Mouse (Mus musculus): ENCODE measurements around the gene Hmga2. TPM values are rescaled to one million over a fixed set of nuclear protein-coding genes. Genes with fewer than 3 reads are reported as not detected.
A peak's percentile ranks its signal among the peaks of the same experiment; 100 is the strongest.

Gene Hmga2
- polyA plus RNA-seq, 1 experiment = 7.0 TPM

DNA sequence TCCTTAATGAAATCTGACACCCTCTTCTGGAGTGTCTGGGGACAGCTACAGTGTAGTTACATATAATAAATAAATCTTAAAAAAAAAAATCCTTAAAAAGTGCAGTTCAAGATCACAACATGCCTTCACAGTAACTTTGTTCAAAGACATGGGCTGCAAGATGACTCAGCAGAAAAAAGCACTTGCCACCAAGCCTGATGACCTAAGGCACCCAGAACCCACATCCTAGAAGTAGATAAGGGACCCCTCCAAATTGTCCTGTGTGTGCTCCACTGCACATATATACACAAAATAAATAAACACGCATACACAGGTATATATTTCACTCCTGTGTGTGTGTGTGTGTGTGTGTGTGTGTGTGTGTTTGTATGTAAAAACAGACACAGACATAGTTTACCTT is 18.4 kb upstream of the Hmga2 start:
- Histone ChIP-seq H3K4me3 (replicated peaks) (no peak overlapping the region), H3K9me3 (no peaks in the 10 kb centered on the region), H3K4me1 (peaks cover 33% of the 10 kb centered on the region), H3K36me3 (replicated peaks; ENCODE audit: low read length) (no peaks in the 10 kb centered on the region), H3K27me3 (replicated peaks) (no peaks in the 10 kb centered on the region)
- TF ChIP-seq FLI1 (IDR thresholded peaks at IDR 0.05; ENCODE audit: low read length) (no peak), GATA1 (IDR thresholded peaks at IDR 0.05; ENCODE audit: borderline replicate concordance, low read length) (no peak)

DNA sequence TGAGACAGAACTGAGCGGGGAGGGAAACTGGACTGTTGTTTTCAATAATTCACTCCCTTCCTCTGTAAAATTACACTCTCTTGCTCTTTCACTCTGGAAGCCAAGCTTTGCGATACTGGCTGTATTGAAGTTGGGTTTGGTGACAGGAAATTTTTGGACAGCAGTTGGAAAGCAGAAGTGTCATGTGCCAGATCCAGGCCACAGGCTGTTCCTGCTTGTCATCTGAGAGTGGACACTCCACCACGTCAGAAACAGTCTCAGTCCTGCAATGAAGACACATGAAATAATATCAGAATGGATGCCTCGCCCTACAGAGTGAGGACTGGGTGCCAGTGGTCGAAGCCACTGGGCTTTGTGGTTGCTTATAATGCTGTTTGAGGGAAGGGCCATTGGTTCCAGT is 15.2 kb upstream of the Hmga2 start:
- Histone ChIP-seq H3K9me3 (peaks cover 15% of the 10 kb centered on the region), H3K36me3 (replicated peaks; ENCODE audit: low read length) (no peaks in the 10 kb centered on the region), H3K27me3 (replicated peaks) (no peaks in the 10 kb centered on the region), H3K4me3 (replicated peaks) (no peak overlapping the region), H3K4me1 (peaks cover 33% of the 10 kb centered on the region)
- TF ChIP-seq GATA1 (IDR thresholded peaks at IDR 0.05; ENCODE audit: borderline replicate concordance, low read length) (no peak), FLI1 (IDR thresholded peaks at IDR 0.05; ENCODE audit: low read length) (no peak)

DNA sequence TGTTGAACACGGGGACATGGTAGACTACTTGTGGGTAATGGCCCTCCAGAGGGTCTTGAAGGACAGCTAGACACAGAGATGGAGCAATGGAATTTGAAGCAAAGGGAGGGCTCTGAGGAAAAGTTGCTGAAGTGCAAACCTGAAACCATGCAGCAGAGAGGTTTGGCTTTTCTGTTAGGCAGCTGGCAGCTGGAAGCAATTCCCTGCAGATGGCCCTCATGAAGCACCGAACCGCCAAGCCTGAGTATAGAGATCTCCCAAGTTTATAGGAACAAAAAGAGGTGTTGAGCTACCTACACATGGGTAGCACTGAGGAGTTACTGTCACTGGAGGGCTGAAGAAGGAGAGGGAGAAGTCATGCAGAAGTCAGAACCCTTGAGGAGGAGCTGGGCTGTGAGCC is 13.3 kb upstream of the Hmga2 start:
- Histone ChIP-seq H3K4me3 (replicated peaks) (no peak overlapping the region), H3K4me1 (peaks cover 29% of the 10 kb centered on the region), H3K27me3 (replicated peaks) (no peaks in the 10 kb centered on the region), H3K9me3 (peaks cover 23% of the 10 kb centered on the region), H3K36me3 (replicated peaks; ENCODE audit: low read length) (no peaks in the 10 kb centered on the region)
- no peak for TF ChIP-seq GATA1 (IDR thresholded peaks at IDR 0.05; ENCODE audit: borderline replicate concordance, low read length)
- TF ChIP-seq FLI1 (IDR thresholded peaks at IDR 0.05; ENCODE audit: low read length) = no peak

DNA sequence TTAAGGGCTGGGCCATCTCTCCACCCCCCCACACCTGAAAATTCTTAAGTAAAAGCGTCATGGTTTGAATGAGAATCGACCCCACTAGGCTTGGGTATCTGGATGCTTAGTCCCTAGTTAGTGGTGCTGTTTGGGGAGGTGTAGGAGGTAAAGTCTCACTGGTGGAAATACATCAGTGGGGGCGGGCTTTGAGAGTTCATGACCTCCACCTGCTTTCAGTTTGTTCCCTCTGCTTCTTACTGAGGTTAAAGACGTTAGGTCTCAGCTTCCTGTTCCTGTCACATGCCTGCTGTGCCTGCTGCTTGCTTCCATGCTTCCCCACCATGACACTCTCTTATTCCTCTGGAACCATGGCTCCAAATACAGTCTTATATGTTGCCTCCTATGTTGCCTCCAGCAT is 12.3 kb upstream of the Hmga2 start:
- Histone ChIP-seq H3K9me3 (peaks cover 23% of the 10 kb centered on the region), H3K27me3 (replicated peaks) (no peaks in the 10 kb centered on the region), H3K4me1 (peaks cover 27% of the 10 kb centered on the region), H3K4me3 (replicated peaks) (no peak overlapping the region), H3K36me3 (replicated peaks; ENCODE audit: low read length) (no peaks in the 10 kb centered on the region)
- TF ChIP-seq GATA1 (IDR thresholded peaks at IDR 0.05; ENCODE audit: borderline replicate concordance, low read length) (no peak), FLI1 (IDR thresholded peaks at IDR 0.05; ENCODE audit: low read length) (no peak)

DNA sequence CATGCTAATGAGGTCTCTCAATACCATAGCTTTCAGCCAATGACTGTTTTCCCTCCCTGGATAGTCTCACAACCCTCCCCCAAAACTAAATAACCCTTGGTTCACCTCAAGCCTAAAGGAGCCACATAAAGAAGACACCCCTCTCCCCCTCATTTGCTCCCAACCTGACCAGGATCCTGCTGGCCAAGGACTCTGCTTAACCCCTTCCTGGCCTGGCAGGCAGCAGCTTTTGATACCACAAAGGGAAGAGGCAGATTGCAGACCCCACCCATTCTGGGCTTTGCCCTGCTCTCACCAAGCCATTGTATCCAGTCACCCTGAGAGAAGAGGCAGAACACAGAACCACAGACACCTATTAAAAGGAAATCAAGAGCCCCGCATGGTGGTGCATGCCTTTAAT is 11.6 kb upstream of the Hmga2 start:
- H3K27me3 ChIP-seq (replicated peaks) = no peaks in the 10 kb centered on the region
- H3K9me3 ChIP-seq = peaks cover 23% of the 10 kb centered on the region
- no peak overlapping the region for H3K4me3 ChIP-seq (replicated peaks)
- peaks cover 20% of the 10 kb centered on the region for H3K4me1 ChIP-seq
- H3K36me3 ChIP-seq (replicated peaks; ENCODE audit: low read length) = no peaks in the 10 kb centered on the region
- no peak for TF ChIP-seq FLI1 (IDR thresholded peaks at IDR 0.05; ENCODE audit: low read length)

DNA sequence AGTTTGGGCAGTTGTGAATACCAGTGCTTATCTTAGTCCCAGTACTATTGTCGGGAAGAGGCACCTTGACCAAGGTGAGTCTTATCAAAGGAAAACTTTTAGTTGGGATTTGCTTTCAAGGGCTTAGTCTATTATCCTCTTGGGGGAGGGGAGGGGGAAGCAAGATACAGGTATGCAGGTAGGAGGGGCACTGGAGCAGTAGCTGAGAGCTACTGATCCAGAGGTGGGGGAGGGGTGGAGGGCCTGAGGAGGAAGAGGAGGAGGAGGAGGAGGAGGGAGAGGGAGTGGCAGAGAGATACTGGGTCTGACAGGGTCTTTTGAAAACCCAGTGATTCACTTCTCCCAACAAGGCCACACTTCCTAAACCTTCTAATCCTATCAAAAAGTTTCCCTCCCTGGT is 9.2 kb upstream of the Hmga2 start:
- Histone ChIP-seq H3K36me3 (replicated peaks; ENCODE audit: low read length) (no peaks in the 10 kb centered on the region), H3K4me1 (peaks cover 3% of the 10 kb centered on the region), H3K9me3 (peaks cover 23% of the 10 kb centered on the region), H3K27me3 (replicated peaks) (peaks cover 2% of the 10 kb centered on the region), H3K4me3 (replicated peaks) (no peak overlapping the region)
- no peak for TF ChIP-seq FLI1 (IDR thresholded peaks at IDR 0.05; ENCODE audit: low read length)
- TF ChIP-seq GATA1 (IDR thresholded peaks at IDR 0.05; ENCODE audit: borderline replicate concordance, low read length) = no peak

DNA sequence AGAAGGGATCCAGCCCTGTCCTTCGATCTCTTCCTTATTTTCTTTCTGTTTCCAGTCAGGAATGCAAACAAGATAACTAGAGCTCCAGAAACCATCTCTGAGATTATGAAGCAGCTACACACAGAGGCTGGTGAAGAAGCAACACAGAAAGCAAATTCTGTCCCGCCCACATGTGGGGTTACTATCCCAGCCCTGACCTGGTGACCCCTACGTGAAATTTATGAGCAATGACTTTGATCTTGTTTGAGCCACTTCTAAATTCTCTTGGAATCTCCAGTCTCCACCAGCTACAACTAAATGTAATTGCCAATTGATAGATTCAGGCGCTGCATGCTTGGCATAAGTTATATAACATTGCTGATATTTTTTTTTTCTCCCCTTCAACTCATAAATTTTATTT is 7.9 kb upstream of the Hmga2 start:
- Histone ChIP-seq H3K4me1 (peaks cover 3% of the 10 kb centered on the region), H3K9me3 (peaks cover 23% of the 10 kb centered on the region)
- TF ChIP-seq FLI1 (IDR thresholded peaks at IDR 0.05; ENCODE audit: low read length) (no peak), GATA1 (IDR thresholded peaks at IDR 0.05; ENCODE audit: borderline replicate concordance, low read length) (no peak)

DNA sequence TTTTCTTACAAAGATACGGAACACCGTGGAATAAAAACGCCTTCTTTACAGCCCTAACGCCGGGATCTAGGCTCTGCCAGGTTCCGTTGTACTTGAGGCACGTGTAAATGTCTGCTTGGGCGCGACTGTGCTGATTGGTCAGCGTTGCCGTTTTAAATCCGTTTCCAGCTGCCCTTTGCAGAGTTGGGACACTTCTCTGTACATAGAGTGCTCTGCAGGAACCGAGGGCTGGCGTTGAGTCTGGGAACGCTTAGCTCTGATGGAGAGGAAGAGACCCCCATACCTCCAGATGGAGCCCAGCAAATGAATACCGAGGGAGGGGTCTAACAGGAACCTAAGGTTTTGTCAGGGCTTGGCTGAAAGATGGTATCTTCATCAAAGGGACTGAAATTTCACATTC is 1.9 kb upstream of the Hmga2 start:
- Histone ChIP-seq H3K4me3 (replicated peaks) (peak overlapping the region; percentile 84), H3K36me3 (replicated peaks; ENCODE audit: low read length) (no peaks in the 10 kb centered on the region), H3K4me1 (peaks cover 40% of the 10 kb centered on the region), H3K9me3 (no peaks in the 10 kb centered on the region), H3K27me3 (replicated peaks) (peaks cover 42% of the 10 kb centered on the region)
- TF ChIP-seq FLI1 (IDR thresholded peaks at IDR 0.05; ENCODE audit: low read length) (no peak), GATA1 (IDR thresholded peaks at IDR 0.05; ENCODE audit: borderline replicate concordance, low read length) (no peak)

More for the DNA sequence above, 7.9 kb upstream of the Hmga2 start:
- no peak overlapping the region for H3K4me3 ChIP-seq (replicated peaks)
- H3K36me3 ChIP-seq (replicated peaks; ENCODE audit: low read length) = no peaks in the 10 kb centered on the region
- H3K27me3 ChIP-seq (replicated peaks) = peaks cover 2% of the 10 kb centered on the region

DNA sequence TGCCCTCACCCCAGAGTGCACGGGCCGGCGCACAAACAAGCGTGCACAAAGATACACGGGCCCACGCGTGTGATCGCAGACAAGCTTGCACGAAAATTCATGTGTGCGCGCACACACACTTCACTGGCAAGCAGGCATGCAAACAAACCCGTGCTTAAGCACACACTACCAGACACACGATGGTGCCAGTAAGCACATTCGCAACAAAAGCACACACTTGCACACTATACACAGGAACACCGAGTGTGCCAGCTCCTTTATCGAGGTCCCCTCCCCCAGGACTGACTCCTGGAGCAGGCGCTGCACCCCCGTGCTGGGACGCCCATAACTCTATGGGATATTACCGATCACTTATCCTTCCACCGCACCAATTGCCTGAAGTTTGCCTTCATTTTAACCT is 1.2 kb upstream of the Hmga2 start:
- TF ChIP-seq FLI1 (IDR thresholded peaks at IDR 0.05; ENCODE audit: low read length) (no peak), GATA1 (IDR thresholded peaks at IDR 0.05; ENCODE audit: borderline replicate concordance, low read length) (no peak)
- Histone ChIP-seq H3K4me3 (replicated peaks) (peak overlapping the region; percentile 95), H3K9me3 (no peaks in the 10 kb centered on the region)

DNA sequence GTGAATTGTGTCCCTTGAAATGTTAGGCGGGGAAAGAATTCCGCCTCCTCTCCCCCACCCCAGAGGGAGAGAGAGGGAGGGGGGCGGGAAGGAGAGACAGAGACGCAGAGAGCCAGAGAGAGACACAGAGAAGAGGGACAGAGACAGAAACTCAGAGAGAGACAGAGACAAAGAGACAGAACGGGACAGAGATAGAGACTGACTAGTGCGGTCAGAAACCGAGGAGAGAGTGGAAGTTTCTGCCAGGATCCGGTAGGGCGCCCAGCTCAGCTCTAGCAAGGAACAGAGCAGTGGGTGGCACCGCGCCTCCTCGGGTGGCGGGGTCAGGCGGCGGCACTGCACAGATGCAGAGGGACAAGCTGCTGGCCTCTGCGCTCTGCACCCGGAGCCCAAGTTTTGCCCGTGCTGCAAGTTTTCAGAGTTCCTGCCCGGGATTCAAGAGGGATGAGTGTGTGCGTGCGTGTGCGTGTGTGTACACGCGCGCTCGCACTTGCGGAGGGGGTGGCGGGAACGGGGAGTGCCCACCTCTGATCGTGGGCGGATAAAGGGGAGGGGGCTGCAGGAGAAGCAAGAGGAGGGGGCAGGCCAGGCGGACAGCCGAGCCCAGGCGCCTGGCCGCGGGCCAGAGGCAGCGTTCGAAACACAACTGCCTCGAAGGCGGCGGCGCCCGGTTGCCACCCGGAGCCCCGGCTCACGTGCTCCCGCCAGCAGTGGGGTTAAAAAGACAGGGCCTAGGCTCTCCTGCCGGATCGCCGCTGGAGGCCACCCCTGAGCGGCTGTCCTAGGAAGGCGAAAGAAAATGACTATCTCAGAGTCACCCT is 457 bp upstream of the Hmga2 start:
- no peak for TF ChIP-seq FLI1 (IDR thresholded peaks at IDR 0.05; ENCODE audit: low read length)
- TF ChIP-seq GATA1 (IDR thresholded peaks at IDR 0.05; ENCODE audit: borderline replicate concordance, low read length) = no peak
- peaks cover 43% of the 10 kb centered on the region for H3K27me3 ChIP-seq (replicated peaks)
- peak overlapping the region; percentile 95 for H3K4me3 ChIP-seq (replicated peaks)
- no peaks in the 10 kb centered on the region for H3K9me3 ChIP-seq
- peaks cover 40% of the 10 kb centered on the region for H3K4me1 ChIP-seq
- no peaks in the 10 kb centered on the region for H3K36me3 ChIP-seq (replicated peaks; ENCODE audit: low read length)

More for the DNA sequence above, 1.2 kb upstream of the Hmga2 start:
- H3K36me3 ChIP-seq (replicated peaks; ENCODE audit: low read length) = no peaks in the 10 kb centered on the region
- H3K27me3 ChIP-seq (replicated peaks) = peaks cover 43% of the 10 kb centered on the region
- H3K4me1 ChIP-seq = peaks cover 40% of the 10 kb centered on the region
